Mouse (Mus musculus) cortical plate, adult 2 months (tissue): ENCODE results near the gene Exog.
A peak's percentile ranks its signal among the peaks of the same experiment; 100 is the strongest.

Experiments
- CTCF ChIP-seq: fragments of 200-500 bp; IDR thresholded peaks from 2 replicates; pipeline ENCODE4 v1.5.1; 2011; ENCODE audit warnings: mild to moderate bottlenecking, control low read depth, low read length; ENCODE audit not compliant: insufficient read depth; ENCODE audit errors: extremely low read depth
- POLR2A ChIP-seq: fragments of 200-500 bp; IDR thresholded peaks from 2 replicates; pipeline ENCODE4 v1.6.1; 2011; ENCODE audit warnings: mild to moderate bottlenecking, low read length, control low read depth; ENCODE audit not compliant: insufficient read depth; ENCODE audit errors: extremely low read depth

- TF ChIP-seq CTCF, result peak; percentile 72
- TF ChIP-seq POLR2A, result peak; percentile 79
Measured at GRCm38 (mm10) chr9:119444738-119445429, at the start of gene Exog.
